Mouse (Mus musculus) hematopoietic stem cell, adult 5-6 weeks (primary cell): Measurements from ENCODE around the gene Hlcs. TPM values are rescaled to one million over a fixed set of nuclear protein-coding genes. Genes with fewer than 3 reads are reported as not detected.

Experiments
- ATAC-seq, 2 experiments: fragments of 125-278 bp in 1 of 2; replicated peaks in 1 of 2; 2 replicates each; pipeline ENCODE4 v1.8.0; 2016 to 2017; ENCODE audit warnings: inconsistent platforms in 2 of 2, mild to moderate bottlenecking in 2 of 2, moderate number of reproducible peaks in 2 of 2, low read depth in 1 of 2, moderate TSS enrichment in 1 of 2; ENCODE audit not compliant: low FRiP score in 2 of 2, poor library complexity in 2 of 2, severe bottlenecking in 2 of 2, insufficient read depth in 1 of 2, low TSS enrichment in 1 of 2
- total RNA-seq: library from RNA; stranded (forward); fragments of 172-1452, 232-1000 nt; gene quantifications from 2 replicates; pipeline ENCODE4 v1.2.3, GENCODE M21; 2017

Gene Hlcs
- total RNA-seq, 1 experiment from 2014 or later = 11.7 TPM

GRCm38 (mm10) chr16:94114693-94115092, 198.7 kb downstream of the Hlcs start:
- ATAC-seq = no peak

DNA sequence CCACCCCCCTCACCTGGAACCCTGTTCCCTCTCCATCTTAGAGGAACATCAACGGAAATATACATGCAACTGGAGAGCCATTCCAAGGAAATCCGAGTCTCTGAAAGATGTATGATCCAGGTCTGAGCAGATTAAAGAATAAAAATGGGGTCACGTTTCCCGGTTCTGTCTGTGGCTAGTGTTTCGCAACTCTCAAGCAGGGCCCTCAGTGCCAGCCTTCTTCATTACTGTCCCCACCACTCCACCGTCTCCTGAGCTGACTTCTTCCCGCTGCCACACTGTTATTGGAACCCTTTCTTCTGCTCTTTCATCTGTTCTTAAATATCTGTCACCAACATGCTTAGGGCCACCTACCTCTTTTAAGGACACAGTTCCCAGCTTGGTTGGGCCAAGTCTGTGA, 200.2 kb downstream of the Hlcs start:
- ATAC-seq = no peak

GRCm38 (mm10) chr16:94097724-94098455, 215.5 kb downstream of the Hlcs start:
- ATAC-seq = no peak

DNA sequence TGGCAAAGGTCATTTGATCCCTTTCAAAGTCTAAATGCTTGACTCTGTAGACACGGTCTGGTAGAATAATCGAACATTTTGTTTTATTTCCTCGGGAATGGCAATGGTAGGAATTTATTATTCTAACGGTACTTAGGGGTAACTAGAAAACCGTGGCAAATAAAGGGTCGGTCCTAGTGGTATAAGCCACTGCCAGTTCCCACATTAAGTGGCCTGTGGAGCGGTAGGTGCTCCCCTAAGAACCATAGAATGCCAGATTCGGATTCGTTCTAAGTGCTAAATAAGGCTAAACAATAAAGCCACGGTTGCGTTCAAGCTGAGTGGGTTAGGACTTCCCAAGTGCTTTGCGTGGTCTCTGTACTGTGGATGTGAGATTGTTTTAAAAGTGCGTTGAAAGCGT, 216.9 kb downstream of the Hlcs start:
- ATAC-seq = no peak

DNA sequence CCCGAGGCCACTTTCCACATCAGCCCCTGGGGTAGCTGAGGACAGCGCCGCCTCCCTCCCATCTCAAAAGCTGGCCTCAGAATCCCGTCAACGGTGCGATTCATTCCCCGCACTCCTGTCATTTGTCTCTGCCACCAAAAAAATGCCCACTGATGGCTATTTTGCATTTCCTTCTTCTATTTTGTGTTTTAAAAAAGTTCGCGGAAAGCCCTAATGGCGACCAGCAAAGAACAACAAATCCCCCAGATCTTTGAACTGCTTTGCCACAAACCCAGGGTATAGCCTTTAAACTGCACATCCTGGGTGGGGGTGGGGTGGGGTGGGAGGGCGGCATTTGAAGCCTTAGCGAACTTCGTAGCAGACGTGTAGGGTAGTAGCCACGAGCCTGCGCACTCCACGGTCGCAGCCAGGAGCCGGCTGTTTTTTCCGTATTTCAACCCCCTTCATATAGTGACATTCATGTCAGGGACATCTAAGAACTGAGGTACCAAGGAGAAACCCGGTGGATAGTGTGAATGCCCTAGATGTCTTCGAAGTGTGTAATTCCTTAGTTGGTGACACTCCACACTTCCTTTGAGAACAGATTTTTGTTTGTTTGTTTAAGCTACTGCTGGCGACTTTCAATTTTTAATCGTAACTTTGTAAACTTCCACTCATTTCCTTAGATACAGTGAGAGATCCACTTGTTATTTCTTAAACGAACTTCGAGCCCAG, 218.1 kb downstream of the Hlcs start:
- no peak for ATAC-seq

- ATAC-seq = no peak
Observed at GRCm38 (mm10) chr16:94094251-94095108, 218.9 kb downstream of the Hlcs start.

DNA sequence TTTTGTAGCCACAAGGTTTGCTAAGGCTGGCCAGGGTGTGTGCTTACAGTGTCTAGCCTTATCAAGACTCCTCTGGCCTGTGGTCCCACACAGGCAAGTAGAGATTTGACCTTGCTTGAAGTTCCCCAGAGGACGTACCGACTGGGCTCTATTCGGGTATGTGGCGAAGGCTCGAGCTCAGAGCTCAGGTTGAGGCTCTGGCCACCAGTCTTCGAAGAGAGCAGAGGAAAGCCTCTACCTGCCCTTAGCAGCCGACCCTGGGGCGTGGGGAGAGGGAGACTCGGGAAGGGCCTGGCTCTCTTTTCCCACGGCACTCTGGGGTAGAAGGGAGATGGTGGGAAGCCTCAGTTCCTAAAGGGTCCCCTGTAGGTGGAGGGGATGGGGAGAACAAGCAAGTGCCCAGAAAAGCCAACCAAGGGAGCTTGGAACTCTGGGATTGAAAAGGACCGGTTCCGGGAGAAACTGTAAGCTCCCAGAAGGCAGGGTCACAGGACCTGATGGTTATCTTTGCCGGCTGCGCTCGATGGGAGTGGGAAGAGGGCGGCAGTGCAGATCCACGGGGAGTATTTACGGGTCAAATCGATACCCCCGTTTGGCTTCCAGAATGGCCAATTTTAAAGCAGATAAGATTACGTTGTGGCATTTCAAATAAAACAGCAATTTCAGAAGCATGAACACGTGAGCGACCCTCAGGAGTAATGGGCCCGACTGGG, 220.1 kb downstream of the Hlcs start:
- ATAC-seq = no peak

DNA sequence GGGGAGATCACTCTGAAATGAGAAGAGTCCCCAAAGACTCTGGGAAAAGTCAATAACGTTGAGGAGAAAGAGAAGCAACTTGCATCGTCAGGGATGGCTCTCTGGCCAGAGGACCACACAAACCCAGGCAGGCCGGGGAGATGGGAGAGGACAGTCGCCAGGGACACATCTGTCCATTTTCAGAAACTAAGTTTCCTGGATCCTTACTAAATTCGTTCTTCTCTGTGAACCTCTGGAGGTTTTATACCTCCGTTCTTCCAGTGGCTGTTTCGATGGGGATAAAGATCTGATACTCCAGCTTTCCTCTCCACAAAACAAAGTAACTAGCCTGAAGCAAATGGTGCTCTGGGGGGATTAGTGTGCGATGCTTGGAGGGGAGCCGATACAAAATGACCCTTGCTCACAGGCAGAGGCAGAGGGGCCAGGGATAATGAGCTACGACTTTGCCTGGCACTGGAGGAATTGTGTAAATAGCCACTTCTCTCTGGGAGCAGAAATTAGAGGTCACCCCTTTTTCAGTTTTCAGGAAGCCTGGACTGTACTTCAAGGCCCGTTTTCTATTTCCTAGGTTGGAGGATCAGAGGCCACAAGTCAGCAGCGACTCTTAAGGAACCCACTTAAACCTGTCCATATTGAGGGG, 220.7 kb downstream of the Hlcs start:
- ATAC-seq = no peak

- ATAC-seq = no peak
Observed at GRCm38 (mm10) chr16:94088819-94089692, 224.3 kb downstream of the Hlcs start.

DNA sequence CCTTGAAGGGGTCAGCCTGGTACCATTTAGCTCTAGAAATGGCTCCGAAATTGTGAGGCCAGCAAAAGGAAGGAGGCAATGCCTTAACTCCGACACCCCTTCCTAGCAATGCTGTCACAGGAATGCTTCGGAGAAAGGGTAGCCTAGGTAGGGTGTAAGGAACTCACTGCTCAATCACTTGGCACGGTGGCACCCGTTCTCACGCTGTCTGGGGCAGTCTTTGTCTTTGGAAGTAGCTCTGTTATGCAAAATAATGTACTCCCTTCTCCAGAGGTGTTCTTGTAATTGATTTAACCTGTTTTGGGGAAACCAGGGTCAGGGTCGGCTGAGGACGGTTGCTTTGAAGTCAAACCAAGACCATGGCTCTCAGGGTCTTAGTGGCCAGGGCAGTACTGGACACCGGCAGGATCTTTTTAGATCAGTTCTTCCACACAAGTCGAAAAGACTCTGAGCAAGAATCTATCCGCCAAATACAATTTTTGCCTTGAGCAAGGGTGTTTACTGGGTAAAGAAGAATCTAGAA, 225.1 kb downstream of the Hlcs start:
- no peak for ATAC-seq

DNA sequence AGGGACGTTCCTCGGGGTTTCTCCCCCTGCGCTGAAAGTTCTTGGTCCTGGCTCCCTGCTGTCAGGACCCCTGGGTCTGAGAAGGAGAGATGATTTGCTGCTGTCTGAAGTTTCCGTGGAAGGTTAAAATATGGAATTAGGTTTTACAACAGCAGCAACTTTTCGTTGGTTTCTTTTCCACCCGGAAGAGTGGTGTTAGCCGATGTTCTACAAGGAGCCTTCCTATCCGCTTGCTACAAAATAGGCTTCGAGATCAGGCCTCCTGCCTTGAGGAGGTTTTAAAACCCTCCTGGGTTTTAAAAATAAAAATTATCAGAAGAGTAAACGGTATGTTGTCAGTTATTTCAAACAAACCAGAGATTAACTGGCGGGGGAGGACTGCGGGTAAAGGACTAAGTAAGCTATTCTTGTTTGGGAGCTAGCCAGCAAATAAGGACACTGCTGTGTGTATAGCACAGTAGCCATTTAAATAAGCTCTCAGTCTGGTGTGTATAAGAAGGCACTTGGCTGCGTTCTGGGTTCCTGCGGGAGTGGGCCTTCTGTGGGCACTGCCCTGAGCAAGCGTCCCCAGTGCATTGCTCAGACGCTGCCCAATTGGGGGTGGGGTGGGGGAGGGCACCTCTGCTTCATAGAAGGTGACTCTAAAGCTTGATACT, 225.7 kb downstream of the Hlcs start:
- ATAC-seq = no peak

DNA sequence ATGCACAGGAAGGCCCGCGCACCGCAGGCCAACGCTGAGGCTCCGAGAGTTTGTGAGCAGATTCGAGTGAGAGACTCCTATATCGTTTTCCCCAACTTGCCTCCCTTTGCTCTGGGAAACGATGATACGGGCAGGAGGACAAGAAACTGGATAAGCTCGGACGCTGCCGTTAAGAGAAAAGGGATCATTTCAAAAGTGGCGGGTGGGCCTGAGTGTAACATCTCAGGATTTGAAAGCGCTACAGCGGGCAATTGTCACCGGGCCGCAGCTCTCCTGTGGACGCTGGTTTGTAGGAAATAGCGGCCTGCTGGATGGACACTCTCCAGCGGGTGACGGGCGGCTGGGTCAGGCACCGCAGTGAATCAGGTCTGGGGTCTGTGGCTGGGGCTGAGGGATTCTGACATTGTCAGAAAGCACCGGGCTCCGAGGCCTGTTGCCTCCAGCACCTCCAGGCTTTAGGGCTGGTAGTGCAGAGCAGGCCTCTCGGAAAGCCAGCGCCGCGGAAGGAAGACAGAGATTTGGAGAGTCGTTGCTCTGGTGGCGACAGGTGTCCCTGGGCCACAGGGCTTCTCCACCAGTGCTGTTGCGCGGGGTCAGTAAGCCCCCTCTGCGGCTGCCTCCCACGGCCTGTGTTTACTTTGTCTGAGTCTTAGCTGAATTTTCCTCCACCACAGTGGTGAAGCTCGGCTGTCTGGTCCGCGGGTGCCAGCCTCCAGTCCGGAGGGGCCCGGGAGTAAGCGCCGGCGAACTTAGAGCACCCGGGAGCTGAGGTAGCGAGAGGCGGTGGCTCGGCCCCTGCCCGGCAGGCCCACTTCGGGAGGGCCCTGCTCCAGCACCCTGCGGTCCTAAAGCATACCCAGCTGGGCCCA, 226.4 kb downstream of the Hlcs start:
- ATAC-seq = no peak

DNA sequence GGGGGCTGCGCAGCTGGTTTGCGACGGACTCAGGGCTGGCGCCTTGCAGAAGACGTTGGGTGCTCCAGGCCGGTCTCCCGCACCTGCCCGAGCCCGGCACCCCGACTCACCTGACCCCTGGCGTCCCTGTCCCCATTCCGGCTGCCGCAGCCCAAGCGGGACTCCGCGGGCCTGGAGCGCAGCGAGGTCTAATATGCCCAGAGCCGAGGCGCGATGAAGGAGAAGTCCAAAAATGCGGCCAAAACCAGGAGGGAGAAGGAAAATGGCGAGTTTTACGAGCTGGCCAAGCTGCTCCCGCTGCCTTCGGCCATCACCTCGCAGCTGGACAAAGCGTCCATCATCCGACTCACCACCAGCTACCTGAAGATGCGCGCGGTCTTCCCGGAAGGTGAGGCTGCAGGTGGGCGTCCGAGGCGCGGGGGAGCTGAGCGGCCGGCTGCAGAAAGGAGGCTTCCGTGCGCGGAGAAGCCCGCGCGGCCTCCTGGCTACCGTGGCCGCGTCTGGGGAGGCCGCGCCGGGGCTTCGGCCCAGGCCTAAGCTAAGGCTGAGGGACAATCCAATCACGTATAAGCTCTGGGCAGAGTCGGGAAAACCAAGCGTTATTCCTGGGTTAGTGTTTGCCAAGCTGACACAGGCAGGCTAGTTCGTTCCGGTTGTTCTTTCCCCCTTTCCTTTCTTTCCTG, 227.6 kb downstream of the Hlcs start:
- no peak for ATAC-seq
